Mouse (Mus musculus) CH12.LX (cell line): ENCODE measurements around the gene Rangrf. TPM values are rescaled to one million over a fixed set of nuclear protein-coding genes. Genes with fewer than 3 reads are reported as not detected.

Experiments
- DNase-seq: peaks from one replicate; pipeline ENCODE4 v3.0.0-alpha.2; 2013; ENCODE audit errors: extremely low read depth
- H3K27ac ChIP-seq: 2 replicates; pipeline ENCODE4 v1.5.1; 2012; ENCODE audit warnings: low read depth, mild to moderate bottlenecking, control low read depth, moderate library complexity; ENCODE audit not compliant: insufficient read depth
- H3K27me3 ChIP-seq: replicated peaks from 2 replicates; pipeline ENCODE3; 2012; ENCODE audit warnings: inconsistent platforms
- H3K36me3 ChIP-seq, 2 experiments: replicated peaks in 1 of 2; 2 replicates each; pipeline versions ENCODE3 to v1.6.1; 2012; ENCODE audit warnings: inconsistent platforms in 1 of 2, low read length in 1 of 2, mild to moderate bottlenecking in 1 of 2, mixed read lengths in 1 of 2, moderate library complexity in 1 of 2; ENCODE audit not compliant: control insufficient read depth in 1 of 2, insufficient read depth in 1 of 2
- H3K4me1 ChIP-seq, 2 experiments: 2 replicates each; pipeline ENCODE4 v1.6.1; 2012; ENCODE audit warnings: inconsistent platforms in 1 of 2, moderate library complexity in 1 of 2; ENCODE audit not compliant: insufficient read depth in 2 of 2, control insufficient read depth in 1 of 2
- H3K4me2 ChIP-seq: 2 replicates; pipeline ENCODE4 v1.6.1; 2012; ENCODE audit warnings: low read depth, mild to moderate bottlenecking, control low read depth; ENCODE audit not compliant: poor library complexity, insufficient read depth, severe bottlenecking
- H3K4me3 ChIP-seq, 3 experiments: fragments of 150-350 bp in 1 of 3; sonication (generic) in 1 of 3; replicated peaks in 1 of 3; 2 replicates each; pipeline versions ENCODE3 to v1.5.1; 2011 to 2012; ENCODE audit warnings: low read depth in 2 of 3, low read length in 2 of 3, mild to moderate bottlenecking in 2 of 3, moderate library complexity in 2 of 3, control low read depth in 1 of 3, improper control_type of control experiment in 1 of 3, inconsistent platforms in 1 of 3, mixed read lengths in 1 of 3; ENCODE audit not compliant: poor library complexity in 1 of 3
- H3K79me2 ChIP-seq: replicated peaks from 2 replicates; pipeline ENCODE4 v1.6.1; 2012; ENCODE audit warnings: mild to moderate bottlenecking, moderate library complexity; ENCODE audit not compliant: control insufficient read depth, poor library complexity, insufficient read depth, severe bottlenecking; ENCODE audit errors: extremely low read depth
- H3K9ac ChIP-seq: 2 replicates; pipeline ENCODE4 v1.6.1; 2012; ENCODE audit warnings: low read depth, mild to moderate bottlenecking, control low read depth, moderate library complexity; ENCODE audit not compliant: insufficient read depth
- H3K9me3 ChIP-seq: replicated peaks from 2 replicates; pipeline ENCODE3; 2012; ENCODE audit warnings: low read length, inconsistent platforms, mixed read lengths
- BHLHE40 ChIP-seq: IDR thresholded peaks from 2 replicates; pipeline ENCODE4 v1.6.1; 2011; ENCODE audit warnings: mild to moderate bottlenecking, low read depth, low read length, improper control_type of control experiment
- CHD2 ChIP-seq: IDR thresholded peaks from 2 replicates; pipeline ENCODE4 v1.6.1; 2011; ENCODE audit warnings: low read length, improper control_type of control experiment
- CTCF ChIP-seq, 2 experiments: IDR thresholded peaks in 1 of 2; conservative IDR thresholded peaks in 1 of 2; 2 replicates each; pipeline ENCODE4 v1.5.1; 2011 to 2012; ENCODE audit warnings: low read depth in 2 of 2, low read length in 2 of 2, improper control_type of control experiment in 1 of 2, inconsistent platforms in 1 of 2, mild to moderate bottlenecking in 1 of 2, moderate library complexity in 1 of 2
- ELF1 ChIP-seq: IDR thresholded peaks from 2 replicates; pipeline ENCODE4 v1.6.1; 2014; ENCODE audit warnings: low read depth, mild to moderate bottlenecking, inconsistent platforms, low read length, improper control_type of control experiment
- ETS1 ChIP-seq: conservative IDR thresholded peaks from 2 replicates; pipeline ENCODE4 v1.6.1; 2012; ENCODE audit warnings: low read depth, mild to moderate bottlenecking, inconsistent platforms, low read length, improper control_type of control experiment, moderate library complexity
- GABPA ChIP-seq: IDR thresholded peaks from 2 replicates; pipeline ENCODE4 v1.6.1; 2012; ENCODE audit warnings: low read depth, low read length, improper control_type of control experiment, inconsistent platforms; ENCODE audit not compliant: insufficient replicate concordance
- HCFC1 ChIP-seq: IDR thresholded peaks from 2 replicates; pipeline ENCODE4 v1.6.1; 2012; ENCODE audit warnings: low read depth, mild to moderate bottlenecking, inconsistent platforms, low read length, improper control_type of control experiment
- JUN ChIP-seq: IDR thresholded peaks from 2 replicates; pipeline ENCODE4 v1.6.1; 2011; ENCODE audit warnings: low read depth, mild to moderate bottlenecking, low read length, improper control_type of control experiment, moderate library complexity; ENCODE audit not compliant: insufficient read depth
- KAT2A ChIP-seq: IDR thresholded peaks from 2 replicates; pipeline ENCODE4 v1.6.1; 2012; ENCODE audit warnings: low read length, improper control_type of control experiment, inconsistent platforms; ENCODE audit not compliant: insufficient replicate concordance
- MAX ChIP-seq: IDR thresholded peaks from 2 replicates; pipeline ENCODE4 v1.6.1; 2011; ENCODE audit warnings: low read length, improper control_type of control experiment
- MXI1 ChIP-seq: IDR thresholded peaks from 2 replicates; pipeline ENCODE4 v1.6.1; 2011; ENCODE audit warnings: mild to moderate bottlenecking, low read depth, low read length, improper control_type of control experiment
- POLR2A ChIP-seq: IDR thresholded peaks from 2 replicates; pipeline ENCODE4 v1.6.1; 2011; ENCODE audit warnings: low read depth, mild to moderate bottlenecking, improper control_type of control experiment, low read length
- RAD21 ChIP-seq: IDR thresholded peaks from 2 replicates; pipeline ENCODE4 v1.6.1; 2011; ENCODE audit warnings: low read depth, mild to moderate bottlenecking, low read length, improper control_type of control experiment, moderate library complexity
- SMC3 ChIP-seq: IDR thresholded peaks from 2 replicates; pipeline ENCODE4 v1.6.1; 2011; ENCODE audit warnings: low read depth, low read length, improper control_type of control experiment
- UBTF ChIP-seq: IDR thresholded peaks from 2 replicates; pipeline ENCODE4 v1.6.1; 2012; ENCODE audit warnings: low read depth, mild to moderate bottlenecking, inconsistent platforms, low read length, improper control_type of control experiment, moderate library complexity
- USF2 ChIP-seq: conservative IDR thresholded peaks from 2 replicates; pipeline ENCODE4 v1.6.1; 2011; ENCODE audit warnings: low read depth, low read length, improper control_type of control experiment
- ZKSCAN1 ChIP-seq: IDR thresholded peaks from 2 replicates; pipeline ENCODE4 v1.6.1; 2012; ENCODE audit warnings: low read depth, inconsistent platforms, low read length, improper control_type of control experiment, borderline replicate concordance
- ZNF384 ChIP-seq: IDR thresholded peaks from 2 replicates; pipeline ENCODE4 v1.6.1; 2012; ENCODE audit warnings: low read depth, low read length, improper control_type of control experiment, inconsistent platforms
- dilution Hi-C: fragments of 300-500 bp; cut with MboI; formaldehyde crosslinking; loops from 2 replicates; pipeline ENCODE4 v1.14.3; 2020; ENCODE audit warnings: low sequenced_read_pairs; ENCODE audit not compliant: extremely low pct_unique_long_range_greater_than_20kb, extremely low pct_ligation_motif_present
- in situ Hi-C: fragments of 300-500 bp; cut with MboI; formaldehyde crosslinking; loops from 3 replicates; pipeline ENCODE4 v1.14.3; 2019; ENCODE audit warnings: low sequenced_read_pairs, low pct_ligation_motif_present, low pct_unique_long_range_greater_than_20kb, mixed read lengths
- polyA plus RNA-seq: library from polyadenylated mRNA; unstranded; fragments of >175 nt; gene quantifications from 2 replicates; pipeline ENCODE4 v1.2.1, GENCODE M21; 2012; ENCODE audit warnings: low read depth; ENCODE audit not compliant: insufficient read length
- total RNA-seq, 2 experiments: library from RNA; depleted of rRNA; stranded (reverse); fragments of 300-350 nt in 1 of 2; fragments of >200 nt in 1 of 2; gene quantifications; 2 replicates each; pipeline ENCODE4 v1.2.3; 2012 to 2014

The Rangrf gene
- total and polyA plus RNA-seq, 3 experiments = 106 to 158 (median 111) TPM

DNA sequence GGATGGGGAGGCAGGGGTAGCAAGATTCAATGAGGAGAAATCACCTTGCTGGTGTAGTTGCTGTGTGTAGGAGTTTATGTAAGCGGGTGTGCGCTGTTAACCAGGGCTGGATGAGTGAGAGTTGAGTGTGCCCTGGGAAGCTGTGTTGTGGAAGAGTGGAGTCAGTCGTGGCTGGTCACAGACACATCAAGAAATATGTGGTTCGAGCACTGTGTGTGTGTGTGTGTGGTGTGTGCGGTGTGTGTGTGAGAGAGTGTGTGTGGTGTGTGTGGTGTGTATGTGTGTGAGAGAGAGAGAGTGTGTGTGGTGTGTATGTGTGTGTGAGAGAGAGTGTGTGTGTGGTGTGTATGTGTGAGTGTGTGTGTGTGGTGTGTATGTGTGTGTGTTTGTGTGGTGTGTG is 19.5 kb downstream of the Rangrf start:
- no peaks in the 10 kb centered on the region for H3K36me3 ChIP-seq
- H3K9ac ChIP-seq = no peak overlapping the region
- dilution Hi-C loops (no loop called here), in situ Hi-C loops (no loop called here)
- no peaks in the 10 kb centered on the region for H3K79me2 ChIP-seq
- H3K27ac ChIP-seq = no peak overlapping the region
- H3K27me3 ChIP-seq = peaks cover 36% of the 10 kb centered on the region
- TF ChIP-seq ZNF384 (no peak), BHLHE40 (no peak)
- peaks cover 0 to 9% of the 10 kb centered on the region in 2 experiments; a peak in 3 of 4 replicates for H3K4me1 ChIP-seq
- DNase-seq = no peak
- H3K4me2 ChIP-seq = peak overlapping the region; percentile 70; the same call in 1 of the 2 replicates
- H3K9me3 ChIP-seq = no peaks in the 10 kb centered on the region
- no peak overlapping the region for H3K4me3 ChIP-seq

DNA sequence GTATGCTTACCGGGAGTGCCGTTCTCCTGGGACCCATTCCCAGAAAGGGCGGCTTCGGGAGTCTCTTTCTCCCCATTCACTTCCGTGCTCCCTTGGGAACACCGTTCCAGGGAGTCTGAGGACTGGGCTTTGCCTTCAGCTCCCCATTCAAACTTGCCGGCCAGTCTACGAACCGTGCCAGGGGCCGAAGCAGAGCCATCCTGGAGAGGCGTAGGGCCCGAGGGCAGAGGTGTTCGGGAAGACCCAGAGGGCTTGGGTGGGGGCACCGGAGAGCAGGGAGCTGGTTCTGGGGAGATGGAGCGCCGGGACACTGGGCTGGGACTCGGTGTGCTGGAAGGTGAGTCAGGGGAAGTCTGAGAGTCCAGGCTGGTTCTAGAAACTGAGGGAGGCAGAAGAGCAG is 20.6 kb downstream of the Rangrf start:
- no peak for DNase-seq
- H3K27me3 ChIP-seq = peaks cover 27% of the 10 kb centered on the region
- H3K4me3 ChIP-seq = no peak overlapping the region
- H3K9ac ChIP-seq = no peak overlapping the region
- H3K27ac ChIP-seq = no peak overlapping the region
- TF ChIP-seq POLR2A (no peak), CTCF (conservative IDR thresholded peaks at IDR 0.05 in 1 of 2, IDR thresholded peaks at IDR 0.05 in 1 of 2; ENCODE audit: low read depth in 2 of 2, low read length in 2 of 2) (no peak), MAX (no peak), HCFC1 (no peak), ETS1 (no peak), RAD21 (no peak), KAT2A (no peak), UBTF (no peak), CHD2 (no peak), GABPA (no peak), USF2 (no peak), ZKSCAN1 (no peak), MXI1 (no peak), JUN (no peak), SMC3 (no peak), ELF1 (no peak)
- dilution Hi-C loops = no loop called here
- H3K36me3 ChIP-seq = no peaks in the 10 kb centered on the region
- peaks cover 0 to 9% of the 10 kb centered on the region in 2 experiments; a peak in 3 of 4 replicates for H3K4me1 ChIP-seq
- no peaks in the 10 kb centered on the region for H3K9me3 ChIP-seq
- no peaks in the 10 kb centered on the region for H3K79me2 ChIP-seq
- H3K4me2 ChIP-seq = peak overlapping the region; percentile 70; the same call in 1 of the 2 replicates
- in situ Hi-C loops = no loop called here
